Mouse (Mus musculus) heart, embryonic 14.5 days (tissue): ENCODE data around the gene Scn5a. TPM values are rescaled to one million over a fixed set of nuclear protein-coding genes. Genes with fewer than 3 reads are reported as not detected.

ENCODE experiments used
- ATAC-seq: fragments of 200-750 bp; cut with Nextera tagmentation; 2 replicates; pipeline ENCODE4 v1.8.0; 2017; ENCODE audit warnings: low read depth, moderate TSS enrichment; ENCODE audit not compliant: insufficient number of reproducible peaks, insufficient read depth, low FRiP score
- H3K27ac ChIP-seq, 2 experiments: fragments of 200-500 bp in 1 of 2; fragments of 300-500 bp in 1 of 2; sonication (generic) in 1 of 2; replicated peaks in 1 of 2; 2 replicates each; pipeline ENCODE4 v1.5.1; 2012 to 2014; ENCODE audit warnings: low read depth in 2 of 2, low read length in 2 of 2, control low read depth in 1 of 2, mild to moderate bottlenecking in 1 of 2, mixed read lengths in 1 of 2; ENCODE audit not compliant: control insufficient read depth in 1 of 2, insufficient read depth in 1 of 2
- H3K27me3 ChIP-seq: fragments of 300-500 bp; sonication (generic); 2 replicates; pipeline ENCODE4 v1.6.1; 2014; ENCODE audit warnings: mild to moderate bottlenecking, low read length, control low read depth; ENCODE audit not compliant: control insufficient read depth, insufficient read depth
- H3K36me3 ChIP-seq: fragments of 300-500 bp; sonication (generic); 2 replicates; pipeline ENCODE4 v1.6.1; 2014; ENCODE audit warnings: mild to moderate bottlenecking, control low read depth, low read length, mixed read lengths; ENCODE audit not compliant: control insufficient read depth, insufficient read depth
- H3K4me1 ChIP-seq, 2 experiments: fragments of 200-500 bp in 1 of 2; fragments of 300-500 bp in 1 of 2; sonication (generic) in 1 of 2; 2 replicates each; pipeline ENCODE4 v1.6.1; 2012 to 2014; ENCODE audit warnings: low read length in 2 of 2, control low read depth in 1 of 2, mixed read lengths in 1 of 2; ENCODE audit not compliant: control insufficient read depth in 2 of 2, insufficient read depth in 2 of 2
- H3K4me2 ChIP-seq: fragments of 300-500 bp; sonication (generic); 2 replicates; pipeline ENCODE4 v1.6.1; 2014; ENCODE audit warnings: mild to moderate bottlenecking, low read length
- H3K4me3 ChIP-seq, 2 experiments: fragments of 200-500 bp in 1 of 2; fragments of 300-500 bp in 1 of 2; sonication (generic) in 1 of 2; 2 replicates each; pipeline ENCODE4 v1.5.1; 2012 to 2014; ENCODE audit warnings: low read length in 2 of 2, mild to moderate bottlenecking in 2 of 2, control low read depth in 1 of 2, low read depth in 1 of 2, moderate library complexity in 1 of 2; ENCODE audit not compliant: control insufficient read depth in 1 of 2, insufficient read depth in 1 of 2
- H3K9ac ChIP-seq: fragments of 300-500 bp; sonication (generic); 2 replicates; pipeline ENCODE4 v1.6.1; 2014; ENCODE audit warnings: mild to moderate bottlenecking, low read length
- H3K9me3 ChIP-seq: fragments of 300-500 bp; sonication (generic); 2 replicates; pipeline ENCODE4 v1.6.1; 2016; ENCODE audit warnings: low read length, control low read depth; ENCODE audit not compliant: control insufficient read depth
- WGBS: fragments of 180-500 bp; shearing (Covaris S2); extraction: QIAGEN DNeasy Blood & Tissue Kit; methylation state at CpG from one replicate; pipeline ENCODE4 v1.1.7; 2014; 5-methylcytosine and 5-hydroxymethylcytosine counted together
- polyA plus RNA-seq: library from polyadenylated mRNA; unstranded; fragments of >200 nt; fragmentation: Nextera tagmentation; extraction: Ambion mirVana; gene quantifications from 2 replicates; pipeline ENCODE4 v1.2.1, GENCODE M21; 2014

Gene Scn5a
- polyA plus RNA-seq, 1 experiment from 2014 or later = 10.0 TPM

DNA sequence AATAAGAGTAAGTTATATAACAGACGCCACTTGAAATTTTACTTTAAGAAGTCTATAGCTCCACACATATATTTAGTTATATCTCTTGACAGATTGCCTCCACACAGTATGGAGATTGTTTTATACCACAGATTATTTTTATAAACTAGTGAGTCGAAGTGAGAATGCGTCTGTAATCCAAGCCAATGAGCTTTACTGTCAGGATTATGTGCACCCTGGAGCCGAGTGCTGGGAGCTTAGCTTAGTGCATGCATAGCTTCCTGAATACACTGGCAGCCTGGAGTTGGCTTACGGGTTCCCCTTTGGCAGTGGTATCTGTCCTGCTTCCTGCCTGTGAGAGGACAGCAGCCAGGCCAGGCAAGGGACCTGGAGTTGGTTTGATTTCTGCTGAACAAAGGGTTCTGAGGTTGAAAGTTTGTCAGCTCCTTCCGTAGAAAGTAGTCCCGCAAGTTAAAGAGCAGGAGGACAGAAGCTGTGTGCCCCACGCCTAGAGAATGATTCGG, 140.3 kb downstream of the Scn5a start:
- Histone ChIP-seq H3K4me2 (no peak overlapping the region), H3K4me3 (no peak overlapping the region), H3K36me3 (peaks cover 47% of the 10 kb centered on the region), H3K27me3 (no peaks in the 10 kb centered on the region), H3K27ac (no peak overlapping the region), H3K9me3 (no peaks in the 10 kb centered on the region), H3K4me1 (no peaks in the 10 kb centered on the region), H3K9ac (no peak overlapping the region)
- ATAC-seq = no peak
- WGBS = 84% methylated on average over 9 of the region's 9 CpGs

DNA sequence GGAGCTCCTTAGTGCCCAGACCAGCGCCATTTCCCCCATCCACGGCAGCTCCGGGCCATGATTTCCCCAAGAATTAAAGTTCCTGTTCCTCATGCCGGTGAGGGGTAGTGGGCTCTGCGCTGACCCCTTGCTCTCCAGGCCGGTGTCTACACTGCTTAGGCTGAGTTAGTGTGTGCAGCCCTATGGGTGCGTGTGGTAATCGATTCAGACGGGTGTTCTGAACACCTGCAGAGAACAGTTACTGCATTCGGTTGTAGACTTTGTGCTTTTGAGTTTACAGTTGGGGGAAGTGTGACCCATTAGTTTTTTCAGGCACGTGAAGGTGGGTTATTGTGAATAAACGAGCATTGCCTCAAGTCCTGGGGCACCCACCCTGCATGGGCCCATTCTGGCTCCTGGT, 140.8 kb downstream of the Scn5a start:
- H3K4me2 ChIP-seq = no peak overlapping the region
- no peaks in the 10 kb centered on the region for H3K4me1 ChIP-seq
- H3K9me3 ChIP-seq = no peaks in the 10 kb centered on the region
- H3K27me3 ChIP-seq = no peaks in the 10 kb centered on the region
- H3K27ac ChIP-seq = no peak overlapping the region
- ATAC-seq = no peak
- no peak overlapping the region for H3K9ac ChIP-seq
- WGBS = 88% methylated on average over 12 of the region's 12 CpGs
- H3K4me3 ChIP-seq = no peak overlapping the region
- H3K36me3 ChIP-seq = peaks cover 51% of the 10 kb centered on the region

DNA sequence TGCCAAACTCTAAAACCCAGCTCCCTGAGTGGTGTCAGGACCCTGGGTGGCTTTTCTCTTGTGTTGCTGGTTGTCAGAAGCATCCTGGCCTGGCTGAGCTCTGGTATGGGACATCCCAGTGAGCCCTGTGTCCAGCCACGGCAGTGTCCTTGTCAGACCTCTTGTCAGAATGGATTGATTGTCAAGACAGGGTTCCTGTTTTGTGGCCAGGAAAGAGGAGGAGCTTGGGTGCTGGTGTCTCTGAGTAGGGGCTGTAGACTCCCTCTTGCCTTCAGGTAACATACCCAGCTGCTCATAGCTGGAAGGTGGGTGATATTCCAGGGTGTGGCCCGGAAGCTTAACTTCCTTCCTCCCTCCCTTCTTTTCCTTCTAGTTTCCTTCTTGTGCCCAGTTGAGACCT, 143.0 kb downstream of the Scn5a start:
- Histone ChIP-seq H3K4me2 (no peak overlapping the region), H3K9me3 (no peaks in the 10 kb centered on the region), H3K4me3 (no peak overlapping the region), H3K4me1 (no peaks in the 10 kb centered on the region), H3K27me3 (no peaks in the 10 kb centered on the region), H3K9ac (no peak overlapping the region), H3K36me3 (peaks cover 68% of the 10 kb centered on the region), H3K27ac (no peak overlapping the region)
- 75% methylated on average over 2 of the region's 2 CpGs for WGBS
- ATAC-seq = no peak

Other genes starting within 250 kb of the Scn5a start
- gene Acaa1a, start 239.3 kb downstream of the Scn5a start, polyA plus RNA-seq = 78.3 and 81.6 TPM in 2 replicates
- gene Myd88, start 237.6 kb downstream of the Scn5a start, polyA plus RNA-seq = 13.2 and 14.9 TPM in 2 replicates
- gene Xylb, start 221.6 kb downstream of the Scn5a start, polyA plus RNA-seq = 1.2 and 2.0 TPM in 2 replicates
- gene Slc22a14, start 213.5 kb downstream of the Scn5a start, polyA plus RNA-seq = not detected in 2 replicates
- gene Acvr2b, start 176.9 kb downstream of the Scn5a start, polyA plus RNA-seq = 18.5 and 21.6 TPM in 2 replicates
- 9.5 and 9.7 TPM in 2 replicates for gene Exog, start 134.1 kb downstream of the Scn5a start, polyA plus RNA-seq
- gene Scn10a, start 140.3 kb upstream of the Scn5a start, polyA plus RNA-seq = 1.1 and 1.4 TPM in 2 replicates
- gene Scn11a, start 246.4 kb upstream of the Scn5a start, polyA plus RNA-seq = 0.11 TPM in 1 of 2 replicates, not detected in the other